Mouse (Mus musculus) gastrocnemius, postnatal 14 days (tissue): ENCODE measurements around the gene Ilf3. TPM values are rescaled to one million over a fixed set of nuclear protein-coding genes. Genes with fewer than 3 reads are reported as not detected.
A peak's percentile ranks its signal among the peaks of the same experiment; 100 is the strongest.
"Not testable (repeated sequence)": the region's sequence is repeated elsewhere in the genome, so short reads cannot be mapped to it uniquely, and the experiment has no call there.

ENCODE experiments used
- DNase-seq: peaks from one replicate; pipeline ENCODE4 v3.0.0; 2021; ENCODE audit warnings: mixed read lengths
- intact Hi-C: fragments of 180-260 bp; cut with DNase I; formaldehyde crosslinking; loops from one replicate; pipeline ENCODE4 v1.15.1; 2025; ENCODE audit warnings: low total_unique reads
- long read RNA-seq, 2 experiments: library from polyadenylated mRNA; stranded (forward); transcript quantifications; one replicate each; pipeline ENCODE4 v2.0.0; 2021
- total RNA-seq, 2 experiments: library from RNA; stranded (reverse); gene quantifications; 2 replicates each; pipeline ENCODE4 v1.2.3; 2021

The Ilf3 gene
- total RNA-seq, result 10 to 100 TPM; 22.3 to 28.5 TPM
- long read RNA-seq, experiment 1, partial matches to known transcripts, result 1 of 4 reads
- long read RNA-seq, experiment 1, other reads (novel, unspliced or antisense), result 2 of 4 reads
- long read RNA-seq, experiment 2, partial matches to known transcripts, result 2 of 5 reads
- long read RNA-seq, experiment 2, other reads (novel, unspliced or antisense), result 2 of 5 reads

DNA sequence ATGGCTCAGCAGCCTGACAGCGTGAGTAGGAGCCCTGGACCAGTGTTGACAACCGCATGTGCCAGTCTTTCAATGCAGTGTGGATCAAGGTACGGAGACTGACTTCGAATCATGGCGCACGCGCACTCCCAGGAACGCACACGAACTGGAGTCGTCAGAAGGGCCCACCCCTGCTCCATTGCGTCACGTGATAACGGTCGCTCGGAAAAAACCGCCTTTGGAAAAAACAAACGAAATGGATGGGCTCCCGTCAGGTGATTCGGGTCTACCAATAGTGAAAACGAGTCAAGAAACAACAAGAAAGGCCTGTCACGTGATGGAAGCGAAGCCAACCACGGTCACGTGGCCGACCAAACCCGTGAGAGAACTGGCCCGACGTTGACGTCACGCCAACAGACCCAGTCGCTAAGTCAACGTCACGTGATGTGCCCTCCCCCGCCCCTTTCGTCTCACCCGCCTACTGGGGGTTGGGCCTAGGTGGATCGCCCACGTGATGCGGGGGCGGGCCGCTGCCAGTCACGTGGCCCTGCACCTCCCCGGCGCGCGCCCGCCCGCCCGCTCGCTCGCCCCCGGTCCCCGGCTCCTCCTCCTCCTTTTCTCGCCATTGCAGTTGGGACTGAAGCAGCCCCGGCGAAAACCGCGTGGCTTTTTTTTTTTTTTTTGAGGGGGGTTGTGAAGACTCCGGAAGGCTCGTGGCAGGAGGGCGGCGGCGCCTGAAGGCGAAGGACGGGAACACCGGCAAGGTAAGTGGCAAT is at the start of gene Ilf3:
TSS of gene Ilf3 (plus strand) at position 515 of the 755 bp plus-strand sequence.
- intact Hi-C loops, result no loop called here
- DNase-seq, result peak; percentile 100

DNA sequence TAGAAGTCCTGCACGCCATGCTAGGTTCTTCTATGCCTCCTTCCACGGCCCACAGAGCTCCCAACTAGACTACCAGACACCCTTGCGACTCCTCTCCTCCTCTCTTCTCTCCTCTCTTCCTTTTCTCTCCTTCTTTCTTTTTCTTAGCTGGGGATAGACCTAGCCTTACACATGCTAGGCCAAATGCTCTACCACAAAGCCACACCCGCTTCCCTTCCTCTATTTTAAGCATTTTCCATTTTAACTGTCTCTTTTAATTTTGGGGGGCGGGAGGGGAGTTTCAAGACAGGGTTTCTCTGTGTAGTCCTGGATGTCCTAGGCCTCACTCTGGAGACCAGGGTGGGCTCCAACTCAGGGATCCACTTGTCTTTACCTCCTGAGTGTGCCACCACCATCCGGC is 48.9 kb upstream of the Ilf3 start:
- intact Hi-C loops, result loop anchor here (10.0 kb wide), 1 partner anchor 146 kb away; no protein-coding TSS in a partner anchor

DNA sequence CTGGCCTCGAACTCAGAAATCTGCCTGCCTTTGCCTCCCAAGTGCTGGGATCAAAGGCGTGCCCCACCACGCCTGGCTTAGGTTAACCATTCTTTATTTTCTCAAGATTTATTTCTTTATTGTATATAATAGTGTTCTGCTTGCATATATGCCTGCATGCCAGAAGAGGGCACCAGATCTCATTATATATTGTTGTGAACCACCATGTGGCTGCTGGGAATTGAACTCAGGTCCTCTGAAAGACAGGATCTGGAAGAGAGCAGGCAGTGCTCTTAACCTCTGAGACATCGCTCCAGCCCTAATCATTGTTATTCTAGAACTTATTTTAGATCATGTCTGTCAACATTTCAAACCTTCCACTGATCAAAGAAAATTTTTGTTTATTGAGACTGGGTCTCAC is 48.2 kb upstream of the Ilf3 start:
- no peak for DNase-seq
- intact Hi-C loops, result loop anchor here (10.0 kb wide), 1 partner anchor 145 kb away; no protein-coding TSS in a partner anchor

More for the DNA sequence above, 48.9 kb upstream of the Ilf3 start:
- DNase-seq, result no peak

GRCm38 (mm10) chr9:21320280-21320618 is 47.4 kb upstream of the Ilf3 start:
- no peak for DNase-seq
- intact Hi-C loops, result no loop called here

DNA sequence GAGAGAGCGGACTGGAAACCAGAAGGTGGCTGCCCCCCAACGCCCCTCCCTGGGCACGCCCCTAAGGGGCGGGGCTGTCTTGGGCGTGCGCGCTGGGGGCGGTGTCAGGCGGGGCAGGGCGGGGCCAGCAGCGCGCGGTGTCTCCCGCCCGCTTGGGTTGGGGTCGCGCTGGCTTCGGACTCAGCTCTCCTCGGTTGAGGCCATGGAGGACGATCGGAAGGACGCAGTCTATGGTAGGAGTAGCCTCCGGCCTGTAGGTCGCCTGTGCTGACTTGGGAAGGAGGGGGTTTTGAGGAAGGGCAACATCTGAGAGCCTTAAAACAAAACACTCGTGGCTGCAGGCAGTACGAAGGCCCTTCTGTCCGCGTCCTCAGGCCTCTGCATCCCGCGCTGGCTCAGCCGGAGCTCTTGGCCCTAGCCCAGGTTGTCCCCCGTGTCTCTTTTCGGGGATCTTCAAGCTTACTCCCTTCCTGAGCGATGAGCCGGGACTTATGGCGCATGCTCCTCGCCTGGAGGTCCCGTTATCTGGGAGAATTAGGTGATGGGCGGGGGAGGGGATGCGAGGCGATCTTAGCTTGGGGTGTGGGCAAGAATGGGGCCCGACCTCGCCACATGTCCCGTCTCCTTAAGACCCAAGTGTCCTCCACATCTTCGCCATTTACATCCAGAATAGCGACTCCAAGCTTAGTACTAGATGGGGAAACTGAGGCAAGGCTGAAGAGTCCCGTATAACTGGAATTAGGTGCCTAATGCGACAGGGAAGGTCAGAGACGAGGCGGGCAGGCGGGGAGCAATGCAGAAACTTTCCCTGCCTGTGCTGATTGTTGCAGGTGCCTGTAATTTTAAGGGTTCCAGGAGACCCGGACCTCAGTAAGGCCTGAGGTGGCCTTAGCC is 46.8 kb upstream of the Ilf3 start, which contains the start of gene Slc44a2:
TSS of gene Slc44a2 (plus strand) at position 80 of the 894 bp plus-strand sequence.
- intact Hi-C loops, result no loop called here
- peak; percentile 86 for DNase-seq

- DNase-seq, result no peak
- intact Hi-C loops, result no loop called here
These were observed 46.2 kb upstream of the Ilf3 start for GRCm38 (mm10) chr9:21321513-21321835.

DNA sequence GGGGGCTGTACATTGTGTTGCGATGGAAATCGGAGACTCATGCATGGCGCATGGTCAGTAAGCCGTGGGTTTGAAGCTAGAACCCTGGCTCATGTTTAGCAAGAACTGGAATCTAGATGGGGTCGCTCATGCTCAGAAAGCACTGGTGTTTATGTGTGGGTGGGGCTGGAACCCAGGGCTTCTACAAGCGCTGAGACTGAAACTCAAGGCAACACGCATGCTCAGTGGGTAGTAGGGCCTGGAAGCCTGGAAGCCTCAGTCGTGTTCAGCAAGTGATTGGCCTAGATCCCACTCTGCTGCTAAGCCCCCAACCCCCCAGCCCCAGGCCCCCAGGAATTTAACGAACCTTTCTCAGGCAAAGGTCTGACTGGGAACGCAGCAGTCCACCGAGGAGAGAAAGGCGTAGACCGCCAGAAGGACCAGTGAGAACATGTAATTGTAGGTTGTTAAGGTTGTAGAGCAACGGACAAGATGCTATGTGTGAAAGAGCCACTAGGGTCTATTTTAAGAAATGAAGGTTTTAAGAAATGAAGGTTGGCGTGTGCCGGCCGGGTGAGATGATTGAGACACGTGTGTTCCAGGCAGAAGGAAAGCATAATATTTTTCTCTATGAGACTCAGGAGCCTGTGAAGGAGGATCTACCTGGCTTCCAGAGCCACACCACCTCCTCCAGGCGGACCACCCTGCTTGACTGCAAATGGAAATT is 45.3 kb upstream of the Ilf3 start:
- no peak for DNase-seq
- intact Hi-C loops, result no loop called here

DNA sequence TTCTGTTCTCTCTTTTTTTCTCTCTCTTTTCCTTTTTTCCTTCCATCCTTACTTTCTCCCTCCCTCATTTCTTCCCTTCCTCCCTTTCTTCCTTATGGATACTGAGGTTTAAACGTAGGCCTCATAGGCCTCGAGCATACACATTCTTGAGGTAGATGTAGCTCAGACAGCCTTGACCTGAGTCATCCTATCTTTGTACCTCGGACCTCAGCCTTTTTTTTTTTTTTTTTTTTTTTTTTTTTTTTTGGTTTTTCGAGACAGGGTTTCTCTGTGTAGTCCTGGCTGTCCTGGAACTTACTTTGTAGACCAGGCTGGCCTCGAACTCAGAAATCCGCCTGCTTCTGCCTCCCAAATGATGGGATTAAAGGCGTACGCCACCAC is 44.8 kb upstream of the Ilf3 start:
- DNase-seq, intact Hi-C loops: not testable (repeated sequence)

DNA sequence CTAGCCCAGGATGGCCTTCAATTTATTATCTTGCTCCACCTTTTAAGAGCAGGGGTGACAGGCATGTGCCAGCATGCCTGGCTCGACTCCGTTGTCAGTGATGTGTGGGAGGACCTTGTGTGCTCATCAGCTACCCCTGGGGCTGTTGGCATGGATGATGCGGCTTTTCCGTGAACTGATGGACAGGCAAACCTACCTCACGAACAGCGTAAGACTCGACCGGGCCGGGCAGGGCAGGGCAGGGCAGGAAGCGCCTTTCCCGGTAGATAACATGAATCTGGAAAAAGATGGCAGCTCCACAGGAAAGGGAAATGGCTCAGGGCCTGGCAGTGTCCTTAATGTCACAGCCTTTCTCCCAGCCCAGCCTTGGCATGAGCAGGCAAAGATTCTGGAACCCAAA is 43.4 kb upstream of the Ilf3 start:
- no peak for DNase-seq
- intact Hi-C loops, result no loop called here

GRCm38 (mm10) chr9:21327569-21327968 is 40.1 kb upstream of the Ilf3 start:
- intact Hi-C loops, result no loop called here
- DNase-seq, result no peak

DNA sequence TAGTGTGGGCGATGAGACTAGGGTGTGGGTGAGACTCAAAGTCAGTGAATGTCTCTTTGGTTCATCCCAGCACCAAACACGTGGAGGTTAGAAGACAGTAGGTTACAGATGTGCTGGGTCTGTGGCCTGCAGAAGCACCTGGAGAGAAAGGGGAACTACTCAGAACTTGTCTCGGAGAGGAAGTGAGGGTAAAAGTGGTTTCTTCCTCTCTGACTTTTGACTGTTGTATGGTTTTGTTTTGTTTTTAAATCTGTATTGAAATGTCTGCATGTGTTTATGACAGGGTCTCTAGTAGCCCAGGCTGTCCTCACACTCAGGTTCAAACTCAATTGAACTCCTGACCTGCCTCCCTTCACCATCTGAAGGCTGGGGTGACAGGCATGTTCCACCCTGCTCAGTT is 39.6 kb upstream of the Ilf3 start:
- intact Hi-C loops, result no loop called here
- DNase-seq, result no peak

GRCm38 (mm10) chr9:21329041-21329440 is 38.6 kb upstream of the Ilf3 start:
- intact Hi-C loops, result no loop called here

GRCm38 (mm10) chr9:21329699-21330289 is 37.9 kb upstream of the Ilf3 start:
- intact Hi-C loops, result no loop called here
- DNase-seq, result no peak

More at GRCm38 (mm10) chr9:21329041-21329440, 38.6 kb upstream of the Ilf3 start:
- DNase-seq, result peak; percentile 66

GRCm38 (mm10) chr9:21331365-21332140 is 36.1 kb upstream of the Ilf3 start:
- no peak for DNase-seq
- intact Hi-C loops, result no loop called here

GRCm38 (mm10) chr9:21332161-21333061 is 35.3 kb upstream of the Ilf3 start:
- DNase-seq, result no peak

GRCm38 (mm10) chr9:21333523-21333922 is 34.1 kb upstream of the Ilf3 start:
- intact Hi-C loops, result no loop called here
- DNase-seq, result no peak

More at GRCm38 (mm10) chr9:21332161-21333061, 35.3 kb upstream of the Ilf3 start:
- intact Hi-C loops, result no loop called here

GRCm38 (mm10) chr9:21334747-21335146 is 32.9 kb upstream of the Ilf3 start:
- DNase-seq, result no peak
- intact Hi-C loops, result no loop called here

DNA sequence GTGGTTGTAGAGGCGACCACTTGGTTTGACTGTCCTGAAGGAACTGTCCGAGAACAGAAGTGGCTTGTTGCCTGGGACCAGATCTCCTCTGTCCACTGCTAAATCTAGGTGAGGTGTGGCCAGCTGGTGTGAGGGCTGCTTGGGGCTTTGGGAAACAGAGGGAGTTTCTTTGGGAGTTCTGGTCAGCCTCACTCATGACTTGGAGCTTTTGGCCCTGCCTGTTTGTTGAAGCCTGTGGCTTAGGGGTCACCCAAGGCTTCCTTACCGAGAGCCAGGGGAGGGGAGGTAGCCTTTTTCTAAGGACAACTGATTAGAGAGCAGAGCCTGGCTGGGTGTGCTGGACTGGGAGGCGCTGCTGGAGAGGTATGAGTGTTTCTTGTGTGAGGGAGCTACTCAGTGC is 32.3 kb upstream of the Ilf3 start:
- DNase-seq, result no peak
- intact Hi-C loops, result no loop called here
